Mouse (Mus musculus) c-Kit-negative CD71-positive TER-119-positive erythroid progenitor cells, embryonic 14.5 days (primary cell): ENCODE results near the gene Celf1.

Experiments used
- DNase-seq: peaks from one replicate; pipeline ENCODE4 v3.0.0-alpha.2; 2013; ENCODE audit warnings: low read depth, low spot score

Celf1 gene

GRCm38 (mm10) chr2:91061849-91062481, 121.8 kb downstream of the Celf1 start:
- no peak for DNase-seq

- no peak for DNase-seq
Measured at GRCm38 (mm10) chr2:91062779-91063606, 122.8 kb downstream of the Celf1 start.

- DNase-seq, result no peak
Measured at GRCm38 (mm10) chr2:91064211-91064610, 124.0 kb downstream of the Celf1 start.

GRCm38 (mm10) chr2:91065544-91065943, 125.4 kb downstream of the Celf1 start:
- no peak for DNase-seq

DNA sequence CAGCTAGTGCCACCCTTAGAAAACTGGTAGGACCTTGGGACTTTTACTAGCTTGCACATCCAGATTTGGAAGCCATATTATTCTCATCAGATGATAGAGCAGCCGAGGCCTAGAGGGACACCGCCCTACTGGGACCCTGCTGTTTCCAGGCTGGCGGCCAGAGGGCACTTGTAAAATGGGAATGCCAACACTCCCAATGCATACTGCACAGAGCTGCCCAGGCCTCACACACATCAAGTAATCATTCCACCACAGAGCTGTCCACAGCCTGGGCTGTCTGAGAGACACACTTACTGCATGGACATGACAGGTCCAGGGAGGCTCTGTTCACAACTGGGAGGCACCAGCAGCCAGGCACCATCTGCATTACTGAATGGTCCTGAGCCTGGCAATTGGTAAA, 126.3 kb downstream of the Celf1 start:
- DNase-seq, result no peak

- DNase-seq, result no peak
Measured at GRCm38 (mm10) chr2:91068162-91068871, 128.1 kb downstream of the Celf1 start.

GRCm38 (mm10) chr2:91068872-91069165, 128.6 kb downstream of the Celf1 start:
- no peak for DNase-seq
